Mouse (Mus musculus): ENCODE data around the gene Pcsk6. TPM values are rescaled to one million over a fixed set of nuclear protein-coding genes. Genes with fewer than 3 reads are reported as not detected.

The Pcsk6 gene
- total RNA-seq, 2 experiments from 2014 or later, result not detected

GRCm38 (mm10) chr7:66098803-66099202 is 237.3 kb downstream of the Pcsk6 start:
- ATAC-seq (replicated peaks; ENCODE audit: poor library complexity), result no peak

Other genes with a start within 250 kb of the Pcsk6 start
- gene Tarsl2, start 216.8 kb upstream of the Pcsk6 start, total RNA-seq (2015), result 13.2 and 13.4 TPM in 2 replicates
- gene Tarsl2, start 216.8 kb upstream of the Pcsk6 start, total RNA-seq (2017), result 19.6 and 29.4 TPM in 2 replicates
- gene Tm2d3, start 170.6 kb upstream of the Pcsk6 start, total RNA-seq (2015), result 27.1 and 40.3 TPM in 2 replicates
- 79.9 and 81.4 TPM in 2 replicates for gene Tm2d3, start 170.6 kb upstream of the Pcsk6 start, total RNA-seq (2017)
- gene Gm45213, start 181.9 kb downstream of the Pcsk6 start, total RNA-seq (2015), result not detected in 2 replicates
- not detected in 2 replicates for gene Gm45213, start 181.9 kb downstream of the Pcsk6 start, total RNA-seq (2017)
- gene Snrpa1, start 197.3 kb downstream of the Pcsk6 start, total RNA-seq (2015), result 118 and 130 TPM in 2 replicates
- gene Snrpa1, start 197.3 kb downstream of the Pcsk6 start, total RNA-seq (2017), result 108 and 134 TPM in 2 replicates
- gene Selenos, start 217.9 kb downstream of the Pcsk6 start, total RNA-seq (2015), result 161 and 177 TPM in 2 replicates
- 126 and 144 TPM in 2 replicates for gene Selenos, start 217.9 kb downstream of the Pcsk6 start, total RNA-seq (2017)
- gene Chsy1, start 247.8 kb downstream of the Pcsk6 start, total RNA-seq (2015), result 37.9 and 38.3 TPM in 2 replicates
- 62.1 and 68.0 TPM in 2 replicates for gene Chsy1, start 247.8 kb downstream of the Pcsk6 start, total RNA-seq (2017)